Mouse (Mus musculus): ENCODE results near the gene Fam198b.

DNA sequence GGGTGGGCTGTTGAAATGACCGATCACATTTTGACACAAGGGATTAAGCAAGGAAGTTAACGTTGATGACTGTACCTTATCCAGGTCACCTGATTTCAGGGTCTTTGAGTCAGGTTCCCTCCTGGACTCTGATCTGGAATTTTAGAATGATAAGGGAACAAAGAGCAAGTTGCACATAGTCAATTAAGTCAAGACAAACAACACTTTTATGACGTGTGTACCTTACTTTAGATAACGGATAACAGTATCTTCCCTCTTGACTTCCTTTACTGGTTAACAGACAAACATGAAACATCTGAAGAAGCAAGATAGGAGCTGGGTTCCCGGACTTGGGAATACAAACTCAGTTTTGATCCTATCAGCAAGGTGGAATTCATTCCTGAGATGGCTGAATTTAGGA lies 29.7 kb downstream of the Fam198b start:
- TF ChIP-seq POLR2A (IDR thresholded peaks at IDR 0.05; ENCODE audit: insufficient read depth, low read length) = no peak
- no peak for TF ChIP-seq CTCF (IDR thresholded peaks at IDR 0.05; ENCODE audit: low read depth, low read length)
- no peak for TF ChIP-seq EP300 (IDR thresholded peaks at IDR 0.05; ENCODE audit: insufficient read depth, low read depth, low read length)
